ENCODE assay signal across 13 mouse cellular contexts in the genomic region with DNA sequence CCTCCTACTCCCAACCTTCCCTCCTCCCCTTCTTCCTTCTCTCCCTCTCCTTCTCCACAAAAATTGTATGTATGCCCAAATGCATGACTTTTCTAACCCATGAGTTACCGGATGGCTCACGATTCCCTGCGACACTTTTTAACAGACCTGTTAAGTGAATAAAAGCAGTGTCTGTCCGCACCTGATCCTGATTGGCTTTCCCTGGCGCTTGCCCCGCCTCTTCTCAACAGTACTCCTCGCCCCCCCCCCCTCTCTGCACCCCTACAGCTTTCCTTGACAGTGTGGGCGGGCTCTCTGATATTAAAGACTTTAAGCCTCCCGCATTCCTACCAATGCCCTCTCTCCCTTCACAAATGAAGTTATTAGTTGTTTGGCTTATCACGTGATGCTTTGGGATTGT.
"Had no signal": no experiment of that assay in that cellular context is flagged by ENCODE, and none has a peak within 500 bp of the region (broad histone marks: within the 10 kb centered on the region; RNA-seq: fewer than 3 reads in every experiment).

No protein-coding gene starts in this region.

- DNase-seq: kidney, postnatal 14 days; left cerebral cortex, postnatal 4 days; lung, embryonic 14.5 days; lung, postnatal 14 days; retina, postnatal 1 day; right cerebral cortex, postnatal 4 days; spleen, adult 18-20 months; thymus, postnatal 4 days had no signal

- H3K4me3 ChIP-seq: limb, embryonic 13.5 days; liver, embryonic 15.5 days; midbrain, embryonic 12.5 days; neural tube, embryonic 13.5 days had no signal

- H3K4me2 ChIP-seq: limb, embryonic 13.5 days; liver, embryonic 15.5 days; lung, embryonic 14.5 days; midbrain, embryonic 12.5 days; neural tube, embryonic 13.5 days had no signal

- H3K36me3 ChIP-seq: limb, embryonic 13.5 days; liver, embryonic 15.5 days; midbrain, embryonic 12.5 days; neural tube, embryonic 13.5 days had no signal

- H3K4me1 ChIP-seq: limb, embryonic 13.5 days; liver, embryonic 15.5 days; midbrain, embryonic 12.5 days; neural tube, embryonic 13.5 days had no signal

- H3K27ac ChIP-seq: limb, embryonic 13.5 days; liver, embryonic 15.5 days; midbrain, embryonic 12.5 days; neural tube, embryonic 13.5 days had no signal

- ATAC-seq: midbrain, embryonic 16.5 days had no signal

- H3K27me3 ChIP-seq: limb, embryonic 13.5 days; liver, embryonic 15.5 days; midbrain, embryonic 12.5 days; neural tube, embryonic 13.5 days had no signal

- H3K9me3 ChIP-seq: limb, embryonic 13.5 days; liver, embryonic 15.5 days; midbrain, embryonic 12.5 days had no signal

- H3K9ac ChIP-seq: limb, embryonic 13.5 days; liver, embryonic 15.5 days; lung, embryonic 14.5 days; midbrain, embryonic 12.5 days; neural tube, embryonic 13.5 days had no signal
